Mouse (Mus musculus) lung, adult 2 months (tissue): Measurements from ENCODE around the gene Atp6v1g2.

ENCODE experiments used
- CTCF ChIP-seq: fragments of 200-500 bp; IDR thresholded peaks from 2 replicates; pipeline ENCODE4 v1.5.1; 2011; ENCODE audit warnings: mild to moderate bottlenecking, low read length, control low read depth; ENCODE audit not compliant: insufficient read depth
- POLR2A ChIP-seq: fragments of 200-500 bp; IDR thresholded peaks from 2 replicates; pipeline ENCODE4 v1.6.1; 2011; ENCODE audit warnings: low read depth, mild to moderate bottlenecking, control low read depth, low read length, borderline replicate concordance; ENCODE audit errors: extremely low read depth

- no peak for TF ChIP-seq POLR2A
- no peak for TF ChIP-seq CTCF
These were observed 37.2 kb upstream of the Atp6v1g2 start for GRCm38 (mm10) chr17:35196321-35196641.
